Mouse (Mus musculus) lung, postnatal 0 days (tissue): ENCODE results near the gene Srebf1. TPM values are rescaled to one million over a fixed set of nuclear protein-coding genes. Genes with fewer than 3 reads are reported as not detected.

Experiments
- ATAC-seq: fragments of 200-750 bp; cut with Nextera tagmentation; 2 replicates; pipeline ENCODE4 v1.8.0; 2017; ENCODE audit warnings: moderate library complexity
- DNase-seq: peaks from one replicate; pipeline ENCODE4 v3.0.0-alpha.2; 2016; ENCODE audit warnings: low spot score
- H3K27ac ChIP-seq: fragments of 300-500 bp; sonication (generic); 2 replicates; pipeline ENCODE4 v1.5.1; 2014; ENCODE audit warnings: antibody characterized with exemption, mild to moderate bottlenecking, low read length, mixed read lengths
- H3K27me3 ChIP-seq: fragments of 300-500 bp; sonication (generic); replicated peaks from 2 replicates; pipeline ENCODE4 v1.6.1; 2014; ENCODE audit warnings: low read length, mixed read lengths; ENCODE audit not compliant: insufficient read depth
- H3K36me3 ChIP-seq: fragments of 300-500 bp; sonication (generic); 2 replicates; pipeline ENCODE4 v1.6.1; 2014; ENCODE audit warnings: low read length, mixed read lengths; ENCODE audit not compliant: insufficient read depth
- H3K4me1 ChIP-seq: fragments of 300-500 bp; sonication (generic); 2 replicates; pipeline ENCODE4 v1.6.1; 2014; ENCODE audit warnings: antibody characterized with exemption, low read depth, low read length, mixed read lengths; ENCODE audit not compliant: insufficient read depth
- H3K4me2 ChIP-seq: fragments of 300-500 bp; sonication (generic); replicated peaks from 2 replicates; pipeline ENCODE4 v1.6.1; 2014; ENCODE audit warnings: low read depth, mild to moderate bottlenecking, low read length, moderate library complexity, mixed read lengths
- H3K4me3 ChIP-seq: fragments of 300-500 bp; sonication (generic); 2 replicates; pipeline ENCODE4 v1.5.1; 2014; ENCODE audit warnings: low read depth, low read length
- H3K9ac ChIP-seq: fragments of 300-500 bp; sonication (generic); replicated peaks from 2 replicates; pipeline ENCODE4 v1.6.1; 2014; ENCODE audit warnings: low read depth, mild to moderate bottlenecking
- H3K9me3 ChIP-seq: fragments of 300-500 bp; sonication (generic); 2 replicates; pipeline ENCODE4 v1.6.1; 2016; ENCODE audit warnings: low read length, mixed read lengths
- CTCF ChIP-seq: IDR thresholded peaks from 2 replicates; pipeline ENCODE4 v1.5.1; 2016; ENCODE audit warnings: antibody characterized with exemption, mild to moderate bottlenecking
- EP300 ChIP-seq: IDR thresholded peaks from 2 replicates; pipeline ENCODE4 v1.6.1; 2016; ENCODE audit warnings: antibody characterized with exemption, mild to moderate bottlenecking, control low read depth
- whole genome bisulfite sequencing: fragments of 180-500 bp; shearing (Covaris S2); extraction: QIAGEN DNeasy Blood & Tissue Kit; methylation state at CpG from one replicate; pipeline ENCODE4 v1.1.7; 2014; 5-methylcytosine and 5-hydroxymethylcytosine counted together
- polyA plus RNA-seq: library from polyadenylated mRNA; unstranded; fragments of >200 nt; fragmentation: Nextera tagmentation; extraction: Ambion mirVana; gene quantifications from 2 replicates; pipeline ENCODE4 v1.2.1, GENCODE M21; 2015

Srebf1 gene
- 61.7 and 70.1 TPM in 2 replicates for polyA plus RNA-seq

DNA sequence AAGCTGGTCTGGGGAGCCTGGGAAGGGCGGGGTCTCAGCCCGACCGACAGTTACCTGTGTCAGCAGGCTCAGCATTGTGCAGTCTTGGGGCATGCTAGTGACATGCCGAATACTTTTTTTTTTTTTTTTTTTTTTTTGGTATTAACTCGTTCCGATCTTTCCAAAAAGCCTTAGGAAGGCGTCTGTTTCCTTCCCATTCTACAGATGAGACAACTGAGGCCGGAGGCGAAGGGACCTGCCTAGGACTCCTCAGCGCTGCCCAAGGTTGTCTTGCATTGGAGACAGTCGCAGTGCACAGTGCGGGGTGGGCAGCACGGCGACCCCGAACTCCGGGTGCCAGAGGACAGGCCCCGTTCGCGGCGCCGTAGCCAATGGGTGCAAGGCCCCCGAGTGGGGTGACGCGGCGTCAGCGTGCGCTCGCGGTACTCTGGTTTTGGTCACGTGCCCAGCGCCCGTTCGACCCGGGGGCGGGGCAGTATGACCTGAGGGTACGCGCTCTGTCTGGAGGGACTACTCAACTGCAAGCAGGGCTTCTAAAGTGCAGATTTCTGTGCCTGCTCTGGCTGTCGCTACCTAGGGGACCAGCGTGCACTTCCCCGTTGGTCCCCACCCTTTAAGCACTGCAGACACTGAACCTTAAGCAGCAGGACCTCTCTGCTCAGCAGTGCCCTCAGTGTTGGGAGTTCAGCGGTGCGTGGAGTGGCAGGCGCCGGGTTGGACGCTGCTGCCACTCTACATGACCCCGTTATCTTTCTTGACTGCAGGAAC, at the start of gene Srebf1:
Srebf1 (minus strand) TSS at position 113 of the 768 bp plus-strand sequence.
- Histone ChIP-seq H3K27me3 (no peaks in the 10 kb centered on the region), H3K4me1 (peaks cover 18% of the 10 kb centered on the region; the same call in 1 of the 2 replicates), H3K36me3 (no peaks in the 10 kb centered on the region), H3K9ac (no peak within 1 kb of the TSS), H3K27ac (peak within 1 kb of the TSS; percentile 60), H3K4me3 (peak within 1 kb of the TSS; percentile 28), H3K9me3 (no peaks in the 10 kb centered on the region), H3K4me2 (peak within 1 kb of the TSS; percentile 65)
- TF ChIP-seq EP300, result no peak
- peak; percentile 68 for TF ChIP-seq CTCF
- WGBS, result 3% methylated on average over 45 of the region's 46 CpGs
- ATAC-seq, result peak; percentile 76
- peak; percentile 86 for DNase-seq

DNA sequence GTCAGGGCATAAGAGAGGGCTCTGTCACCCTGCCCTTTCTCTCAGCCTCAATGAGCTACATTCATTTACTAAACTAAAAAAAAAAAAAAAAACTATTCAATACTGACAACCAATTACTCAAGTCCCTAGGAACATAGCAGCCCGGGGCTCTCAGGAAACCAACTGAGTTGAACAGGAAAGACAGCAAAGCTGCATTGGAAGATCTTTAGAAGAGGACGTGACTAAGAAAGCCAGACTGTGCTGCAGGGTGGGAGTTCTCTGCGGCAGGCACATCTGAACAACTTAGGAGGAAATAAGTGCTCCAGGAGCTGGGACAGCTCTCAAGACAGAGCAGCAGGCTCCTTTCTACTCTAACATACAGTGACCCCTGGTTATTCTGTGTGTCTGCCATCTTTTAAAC, 46.2 kb upstream of the Srebf1 start:
- 38% methylated on average over 3 of the region's 3 CpGs for WGBS
- ATAC-seq (peak; percentile 70), DNase-seq (peak; percentile 66)
- Histone ChIP-seq H3K9me3 (no peaks in the 10 kb centered on the region), H3K27ac (peak overlapping the region; percentile 62), H3K9ac (no peak overlapping the region), H3K36me3 (no peaks in the 10 kb centered on the region; the same call in 1 of the 2 replicates), H3K4me2 (no peak overlapping the region), H3K27me3 (no peaks in the 10 kb centered on the region), H3K4me3 (no peak overlapping the region), H3K4me1 (0 out of 2 replicates have a peak, but pooled peaks cover 6% of the 10 kb centered on the region)
- no peak for TF ChIP-seq CTCF
- peak; percentile 70 for TF ChIP-seq EP300

DNA sequence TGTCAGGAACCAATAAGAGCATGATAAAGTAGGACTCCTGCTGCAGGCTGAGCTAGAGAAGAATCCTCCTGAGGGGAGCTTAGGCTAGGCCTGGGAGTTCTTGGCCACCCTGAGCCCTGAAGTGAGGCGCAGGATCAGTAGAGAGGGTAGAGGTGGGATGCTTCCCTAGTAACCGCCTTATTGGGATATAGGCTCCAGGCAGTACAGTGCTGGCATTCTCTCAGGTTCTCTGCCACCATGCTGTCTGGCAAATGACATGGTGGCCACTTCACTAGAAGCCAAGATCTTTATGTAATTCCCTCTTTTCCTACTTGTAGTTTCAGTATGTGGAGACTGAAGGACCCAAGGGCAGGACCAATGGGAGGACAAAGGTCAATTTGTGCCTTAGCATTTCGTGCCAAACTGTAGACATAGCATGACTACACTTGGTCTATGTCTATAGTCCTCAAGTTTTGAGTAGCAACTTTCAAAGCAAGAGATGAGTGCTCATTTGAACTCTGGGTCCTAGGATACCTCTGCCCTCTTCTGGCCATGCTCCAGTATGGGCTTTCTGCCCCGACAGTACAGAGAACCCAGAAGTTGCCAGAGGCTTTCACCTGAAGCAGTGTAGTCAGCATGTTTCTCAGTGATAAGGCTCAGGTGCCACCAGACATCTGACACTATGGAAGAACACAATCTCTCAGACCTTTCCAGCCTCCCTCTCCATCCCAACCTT, 43.0 kb upstream of the Srebf1 start:
- ATAC-seq (no peak), DNase-seq (no peak)
- peak; percentile 15; the same call in 1 of the 2 replicates for TF ChIP-seq CTCF
- no peak for TF ChIP-seq EP300
- WGBS, result 80% methylated on average over 4 of the region's 4 CpGs
- Histone ChIP-seq H3K27me3 (no peaks in the 10 kb centered on the region), H3K4me3 (no peak overlapping the region), H3K9me3 (no peaks in the 10 kb centered on the region), H3K9ac (no peak overlapping the region), H3K27ac (no peak overlapping the region), H3K36me3 (peaks cover 4% of the 10 kb centered on the region), H3K4me2 (no peak overlapping the region), H3K4me1 (0 out of 2 replicates have a peak, but pooled peaks cover 2% of the 10 kb centered on the region)

DNA sequence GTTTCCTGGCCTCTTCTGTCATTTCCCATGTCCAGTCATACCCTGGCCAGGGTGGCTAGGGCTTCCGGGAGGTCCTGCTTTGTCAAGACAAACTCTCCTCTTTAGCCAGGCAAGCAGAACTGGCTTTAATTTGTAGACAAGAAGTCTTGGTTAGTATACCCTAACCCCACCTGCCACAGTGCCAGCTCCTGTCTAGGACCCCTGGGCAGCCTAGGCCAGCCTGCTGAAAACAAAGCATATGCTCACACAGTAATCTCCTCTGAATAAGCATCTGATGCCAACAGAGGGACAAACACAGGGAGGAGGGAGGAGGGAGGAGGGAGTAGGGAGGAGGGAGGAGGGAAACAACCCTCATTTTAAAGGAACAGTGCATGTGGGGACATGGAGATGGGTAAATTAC, 42.3 kb upstream of the Srebf1 start:
- H3K9me3 ChIP-seq, result no peaks in the 10 kb centered on the region
- no peak for DNase-seq
- no peak overlapping the region for H3K9ac ChIP-seq
- peaks cover 4% of the 10 kb centered on the region for H3K36me3 ChIP-seq
- no peak for TF ChIP-seq EP300
- no peak for TF ChIP-seq CTCF
- H3K4me3 ChIP-seq, result no peak overlapping the region
- H3K4me1 ChIP-seq, result 0 out of 2 replicates have a peak, but pooled peaks cover 2% of the 10 kb centered on the region
- no peak for ATAC-seq
- H3K4me2 ChIP-seq, result no peak overlapping the region
- WGBS, result 84% methylated on average over 1 of the region's 1 CpGs
- H3K27ac ChIP-seq, result no peak overlapping the region
- no peaks in the 10 kb centered on the region for H3K27me3 ChIP-seq

DNA sequence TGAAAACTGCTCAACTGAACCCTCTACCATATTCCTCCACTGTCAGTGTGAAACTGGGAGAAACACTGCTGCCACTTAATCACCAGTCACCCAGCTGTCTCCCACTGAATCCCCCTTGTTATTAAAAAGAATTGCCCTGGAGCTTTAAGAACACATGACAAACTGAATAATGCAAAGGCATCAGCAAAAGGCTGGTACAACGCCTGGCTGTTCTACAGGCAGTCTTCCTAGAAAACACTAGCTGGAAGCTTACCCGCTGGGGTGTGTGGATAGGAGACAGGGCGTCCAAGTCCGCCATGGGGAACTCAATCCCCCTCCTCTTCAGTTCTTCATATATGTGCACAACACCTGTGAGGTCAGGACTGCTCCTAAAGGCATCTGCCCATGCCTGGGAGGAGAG, 40.0 kb upstream of the Srebf1 start:
- DNase-seq, result no peak
- Histone ChIP-seq H3K27me3 (no peaks in the 10 kb centered on the region), H3K9ac (no peak overlapping the region), H3K27ac (no peak overlapping the region), H3K4me3 (no peak overlapping the region), H3K36me3 (peaks cover 4% of the 10 kb centered on the region; the same call in 1 of the 2 replicates), H3K9me3 (no peaks in the 10 kb centered on the region), H3K4me2 (no peak overlapping the region), H3K4me1 (0 out of 2 replicates have a peak, but pooled peaks cover 2% of the 10 kb centered on the region)
- no peak for ATAC-seq
- WGBS, result 95% methylated on average over 4 of the region's 4 CpGs
- TF ChIP-seq EP300 (no peak), CTCF (no peak)

DNA sequence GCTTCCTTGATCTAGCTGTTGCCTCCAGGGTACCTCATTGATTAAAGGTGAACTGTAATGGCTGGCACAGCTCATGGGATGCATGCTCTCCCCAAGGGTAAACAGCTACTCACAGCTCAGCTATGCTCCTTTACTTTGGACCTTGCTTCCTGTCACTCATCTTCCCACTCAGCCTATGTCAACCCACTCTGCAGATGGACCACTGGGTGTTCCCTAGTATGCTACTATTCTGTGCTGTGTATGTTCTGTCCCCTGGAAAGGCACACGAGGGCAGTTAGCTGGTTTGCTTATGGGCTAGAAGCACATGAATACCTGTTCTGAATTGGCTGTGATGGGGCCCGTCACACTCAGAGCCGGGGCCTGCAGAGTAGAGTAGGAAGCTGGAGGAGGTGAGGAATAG, 38.4 kb upstream of the Srebf1 start:
- H3K9ac ChIP-seq, result no peak overlapping the region
- DNase-seq (no peak), ATAC-seq (no peak)
- H3K4me3 ChIP-seq, result no peak overlapping the region
- H3K9me3 ChIP-seq, result no peaks in the 10 kb centered on the region
- no peaks in the 10 kb centered on the region for H3K27me3 ChIP-seq
- TF ChIP-seq CTCF, result no peak
- TF ChIP-seq EP300, result no peak
- H3K36me3 ChIP-seq, result peaks cover 5% of the 10 kb centered on the region; the same call in 1 of the 2 replicates
- H3K4me1 ChIP-seq, result no peaks in the 10 kb centered on the region
- H3K27ac ChIP-seq, result no peak overlapping the region
- 85% methylated on average over 3 of the region's 3 CpGs for WGBS
- H3K4me2 ChIP-seq, result no peak overlapping the region
